Mouse (Mus musculus) forebrain, embryonic 16.5 days (tissue): Measurements from ENCODE around the gene Crybb1. TPM values are rescaled to one million over a fixed set of nuclear protein-coding genes. Genes with fewer than 3 reads are reported as not detected.

Experiments
- ATAC-seq: fragments of 200-750 bp; cut with Nextera tagmentation; 2 replicates; pipeline ENCODE4 v1.8.0; 2017; ENCODE audit warnings: mild to moderate bottlenecking, moderate library complexity
- H3K27ac ChIP-seq: fragments of 300-500 bp; sonication (generic); 2 replicates; pipeline ENCODE4 v1.5.1; 2014; ENCODE audit warnings: low read length, control low read depth
- H3K27me3 ChIP-seq: fragments of 300-500 bp; sonication (generic); replicated peaks from 2 replicates; pipeline ENCODE4 v1.6.1; 2014; ENCODE audit warnings: low read length; ENCODE audit not compliant: control insufficient read depth, insufficient read depth
- H3K36me3 ChIP-seq: fragments of 300-500 bp; sonication (generic); 2 replicates; pipeline ENCODE4 v1.6.1; 2014; ENCODE audit not compliant: control insufficient read depth, insufficient read depth
- H3K4me1 ChIP-seq: fragments of 300-500 bp; sonication (generic); replicated peaks from 2 replicates; pipeline ENCODE4 v1.6.1; 2014; ENCODE audit warnings: low read length; ENCODE audit not compliant: control insufficient read depth, insufficient read depth
- H3K4me2 ChIP-seq: fragments of 300-500 bp; sonication (generic); 2 replicates; pipeline ENCODE4 v1.6.1; 2014; ENCODE audit warnings: mild to moderate bottlenecking, low read length, control low read depth
- H3K4me3 ChIP-seq: fragments of 300-500 bp; sonication (generic); replicated peaks from 2 replicates; pipeline ENCODE4 v1.5.1; 2014; ENCODE audit warnings: mild to moderate bottlenecking, low read length, control low read depth
- H3K9ac ChIP-seq: fragments of 300-500 bp; sonication (generic); replicated peaks from 2 replicates; pipeline ENCODE4 v1.6.1; 2014; ENCODE audit warnings: low read depth, low read length, control low read depth
- H3K9me3 ChIP-seq: fragments of 300-500 bp; sonication (generic); 2 replicates; pipeline ENCODE4 v1.6.1; 2016; ENCODE audit warnings: low read length; ENCODE audit not compliant: control insufficient read depth
- WGBS: fragments of 180-500 bp; shearing (Covaris S2); extraction: QIAGEN DNeasy Blood & Tissue Kit; methylation state at CpG from one replicate; pipeline ENCODE4 v1.1.7; 2014; 5-methylcytosine and 5-hydroxymethylcytosine counted together
- polyA plus RNA-seq: library from polyadenylated mRNA; unstranded; fragments of >200 nt; fragmentation: Nextera tagmentation; extraction: Ambion mirVana; gene quantifications from 2 replicates; pipeline ENCODE4 v1.2.1, GENCODE M21; 2015

The Crybb1 gene
- polyA plus RNA-seq, 1 experiment from 2014 or later, result 5.8 TPM

- Histone ChIP-seq H3K4me3 (peak overlapping the region; percentile 68), H3K4me2 (peak overlapping the region; percentile 93), H3K27me3 (no peaks in the 10 kb centered on the region), H3K9ac (peak overlapping the region; percentile 96), H3K4me1 (peaks cover 40% of the 10 kb centered on the region), H3K27ac (peak overlapping the region; percentile 93), H3K9me3 (no peaks in the 10 kb centered on the region), H3K36me3 (peaks cover 3% of the 10 kb centered on the region; the same call in 1 of the 2 replicates)
- WGBS, result under 1% methylated on average over 57 of the region's 57 CpGs
- ATAC-seq, result peak; percentile 86
Observed at GRCm38 (mm10) chr5:112228240-112229076, 27.2 kb upstream of the Crybb1 start.

- no peaks in the 10 kb centered on the region for H3K36me3 ChIP-seq
- ATAC-seq, result no peak
- no peak overlapping the region for H3K27ac ChIP-seq
- H3K4me3 ChIP-seq, result no peak overlapping the region
- no peaks in the 10 kb centered on the region for H3K27me3 ChIP-seq
- H3K4me1 ChIP-seq, result peaks cover 20% of the 10 kb centered on the region
- no peak overlapping the region for H3K4me2 ChIP-seq
- H3K9me3 ChIP-seq, result no peaks in the 10 kb centered on the region
- no peak overlapping the region for H3K9ac ChIP-seq
- 64% methylated on average over 5 of the region's 5 CpGs for WGBS
Observed at GRCm38 (mm10) chr5:112235806-112236205, 19.8 kb upstream of the Crybb1 start.

- Histone ChIP-seq H3K4me3 (no peak overlapping the region), H3K4me2 (no peak overlapping the region), H3K27ac (no peak overlapping the region; the same call in 1 of the 2 replicates), H3K9me3 (no peaks in the 10 kb centered on the region), H3K27me3 (no peaks in the 10 kb centered on the region), H3K9ac (no peak overlapping the region), H3K4me1 (peaks cover 20% of the 10 kb centered on the region), H3K36me3 (no peaks in the 10 kb centered on the region)
- no peak for ATAC-seq
- WGBS, result 69% methylated on average over 2 of the region's 2 CpGs
Observed at GRCm38 (mm10) chr5:112236631-112237030, 19.0 kb upstream of the Crybb1 start.

GRCm38 (mm10) chr5:112237439-112237838 is 18.2 kb upstream of the Crybb1 start:
- Histone ChIP-seq H3K27me3 (no peaks in the 10 kb centered on the region), H3K27ac (peak overlapping the region; percentile 74), H3K4me3 (no peak overlapping the region), H3K4me1 (peaks cover 20% of the 10 kb centered on the region), H3K9me3 (no peaks in the 10 kb centered on the region), H3K9ac (peak overlapping the region; percentile 50), H3K36me3 (no peaks in the 10 kb centered on the region), H3K4me2 (peak overlapping the region; percentile 30)
- 4% methylated on average over 16 of the region's 16 CpGs for WGBS
- ATAC-seq, result peak; percentile 65

- Histone ChIP-seq H3K4me3 (no peak overlapping the region), H3K36me3 (no peaks in the 10 kb centered on the region), H3K27me3 (no peaks in the 10 kb centered on the region), H3K4me1 (peaks cover 20% of the 10 kb centered on the region), H3K9ac (no peak overlapping the region; the same call in 1 of the 2 replicates), H3K4me2 (peak overlapping the region; percentile 30; the same call in 1 of the 2 replicates), H3K9me3 (no peaks in the 10 kb centered on the region), H3K27ac (peak overlapping the region; percentile 74)
- WGBS, result 39% methylated on average over 9 of the region's 9 CpGs
- ATAC-seq, result no peak
Observed at GRCm38 (mm10) chr5:112237866-112238570, 17.6 kb upstream of the Crybb1 start.

- WGBS, result 33% methylated on average over 3 of the region's 3 CpGs
- Histone ChIP-seq H3K9me3 (no peaks in the 10 kb centered on the region), H3K36me3 (no peaks in the 10 kb centered on the region), H3K4me3 (no peak overlapping the region), H3K27me3 (no peaks in the 10 kb centered on the region), H3K9ac (peak overlapping the region; percentile 13; the same call in 1 of the 2 replicates), H3K4me1 (peaks cover 20% of the 10 kb centered on the region), H3K27ac (peak overlapping the region; percentile 74; the same call in 1 of the 2 replicates), H3K4me2 (no peak overlapping the region)
- peak; percentile 19; the same call in 1 of the 2 replicates for ATAC-seq
Observed at GRCm38 (mm10) chr5:112238781-112239482, 16.7 kb upstream of the Crybb1 start.

- no peaks in the 10 kb centered on the region for H3K27me3 ChIP-seq
- WGBS, result 2% methylated on average over 10 of the region's 10 CpGs
- peak; percentile 71 for ATAC-seq
- H3K36me3 ChIP-seq, result no peaks in the 10 kb centered on the region
- peak overlapping the region; percentile 25 for H3K4me2 ChIP-seq
- H3K27ac ChIP-seq, result no peak overlapping the region
- peaks cover 20% of the 10 kb centered on the region for H3K4me1 ChIP-seq
- no peaks in the 10 kb centered on the region for H3K9me3 ChIP-seq
- 0 out of 2 replicates have a peak overlapping the region, but pooled peaks have one; percentile 3 for H3K9ac ChIP-seq
- H3K4me3 ChIP-seq, result no peak overlapping the region
Observed at GRCm38 (mm10) chr5:112240761-112241160, 14.9 kb upstream of the Crybb1 start.

- no peaks in the 10 kb centered on the region for H3K36me3 ChIP-seq
- no peak overlapping the region for H3K27ac ChIP-seq
- 91% methylated on average over 2 of the region's 2 CpGs for WGBS
- no peak for ATAC-seq
- no peak overlapping the region for H3K9ac ChIP-seq
- peaks cover 17% of the 10 kb centered on the region for H3K4me1 ChIP-seq
- no peaks in the 10 kb centered on the region for H3K9me3 ChIP-seq
- H3K4me2 ChIP-seq, result no peak overlapping the region
- H3K4me3 ChIP-seq, result no peak overlapping the region
- no peaks in the 10 kb centered on the region for H3K27me3 ChIP-seq
Observed at GRCm38 (mm10) chr5:112241849-112242248, 13.8 kb upstream of the Crybb1 start.

- 52% methylated on average over 5 of the region's 5 CpGs for WGBS
- ATAC-seq, result no peak
- Histone ChIP-seq H3K36me3 (no peaks in the 10 kb centered on the region), H3K27me3 (no peaks in the 10 kb centered on the region), H3K9ac (no peak overlapping the region), H3K27ac (no peak overlapping the region), H3K4me3 (no peak overlapping the region), H3K4me2 (no peak overlapping the region), H3K4me1 (peaks cover 12% of the 10 kb centered on the region), H3K9me3 (no peaks in the 10 kb centered on the region)
Observed at GRCm38 (mm10) chr5:112242361-112242778, 13.2 kb upstream of the Crybb1 start.
